In the genomic region with DNA sequence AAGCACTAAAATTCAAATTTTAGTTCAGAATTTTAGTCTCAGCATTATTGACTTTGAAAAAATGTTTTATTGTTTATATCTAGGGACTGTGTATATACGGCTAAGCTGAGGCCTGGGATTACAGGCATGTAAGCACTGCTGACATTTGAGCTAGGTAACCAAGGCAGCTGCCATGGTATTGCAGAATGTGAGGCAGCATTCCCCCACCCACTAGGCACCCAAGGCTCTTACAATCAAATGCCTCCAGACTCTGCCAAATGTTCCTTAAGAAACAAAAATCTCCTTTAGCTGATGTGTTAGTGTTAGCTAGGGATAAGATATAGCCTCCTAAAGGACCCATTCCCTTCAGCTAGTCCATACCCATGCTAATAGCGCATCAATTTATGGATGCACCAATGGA, we compare ENCODE assay signal across 24 mouse cellular contexts.
"Had no signal": no experiment of that assay in that cellular context is flagged by ENCODE, and none has a peak within 500 bp of the region (broad histone marks: within the 10 kb centered on the region; RNA-seq: fewer than 3 reads in every experiment).

No protein-coding gene starts in this region.

- H3K9me3 ChIP-seq: heart, embryonic 13.5 days; heart, embryonic 15.5 days; hindbrain, embryonic 13.5 days; kidney, embryonic 15.5 days; limb, embryonic 13.5 days; limb, embryonic 15.5 days had no signal

- H3K4me1 ChIP-seq: heart, embryonic 15.5 days had no signal

- H3K9ac ChIP-seq: forebrain, postnatal 0 days; heart, embryonic 13.5 days; heart, embryonic 15.5 days; hindbrain, embryonic 13.5 days; kidney, embryonic 15.5 days; limb, embryonic 13.5 days; limb, embryonic 15.5 days had no signal

- H3K4me3 ChIP-seq: heart, adult 2 months; heart, embryonic 13.5 days; heart, embryonic 15.5 days; hindbrain, embryonic 13.5 days; kidney, embryonic 15.5 days; limb, embryonic 13.5 days; limb, embryonic 15.5 days had no signal

- H3K27me3 ChIP-seq: heart, embryonic 13.5 days; heart, embryonic 15.5 days; hindbrain, embryonic 13.5 days; kidney, embryonic 15.5 days; limb, embryonic 13.5 days; limb, embryonic 15.5 days had no signal

- H3K27ac ChIP-seq: heart, adult 2 months; heart, embryonic 13.5 days; heart, embryonic 15.5 days; hindbrain, embryonic 13.5 days; hindbrain, postnatal 0 days; kidney, embryonic 15.5 days; kidney, postnatal 0 days; limb, embryonic 13.5 days; limb, embryonic 15.5 days had no signal

- H3K36me3 ChIP-seq: heart, embryonic 15.5 days had no signal

- DNase-seq: forebrain, postnatal 0 days; gastrocnemius, postnatal 14 days; gastrocnemius, postnatal 36 days; heart, adult 2 months; heart, postnatal 14 days; heart, postnatal 36 days; kidney, adult 11 months; kidney, adult 2 months; kidney, adult 9 months; kidney, postnatal 14 days; kidney, postnatal 36 days; layer of hippocampus, adult 9-11 months; layer of hippocampus, postnatal 36 days; left cerebral cortex, postnatal 4 days had no signal

- ATAC-seq: forebrain, postnatal 0 days; hindbrain, postnatal 0 days; intestine, embryonic 16.5 days had no signal

- H3K4me2 ChIP-seq: heart, embryonic 11.5 days; heart, embryonic 13.5 days; heart, embryonic 15.5 days; hindbrain, embryonic 13.5 days; kidney, embryonic 15.5 days; limb, embryonic 13.5 days; limb, embryonic 15.5 days had no signal
